Mouse (Mus musculus) embryonic facial prominence, embryonic 15.5 days (tissue): Measurements from ENCODE around the gene Gm10570. TPM values are rescaled to one million over a fixed set of nuclear protein-coding genes. Genes with fewer than 3 reads are reported as not detected.

Source experiments
- ATAC-seq: fragments of 200-750 bp; cut with Nextera tagmentation; 2 replicates; pipeline ENCODE4 v1.8.0; 2017; ENCODE audit warnings: low read depth, moderate TSS enrichment; ENCODE audit not compliant: insufficient number of reproducible peaks, low FRiP score, low TSS enrichment
- H3K27ac ChIP-seq: fragments of 300-500 bp; sonication (generic); replicated peaks from 2 replicates; pipeline ENCODE4 v1.5.1; 2015; ENCODE audit warnings: mild to moderate bottlenecking, inconsistent platforms
- H3K27me3 ChIP-seq: fragments of 300-500 bp; sonication (generic); 2 replicates; pipeline ENCODE4 v1.6.1; 2015; ENCODE audit warnings: inconsistent platforms
- H3K36me3 ChIP-seq: fragments of 300-500 bp; sonication (generic); 2 replicates; pipeline ENCODE4 v1.6.1; 2015; ENCODE audit warnings: mild to moderate bottlenecking, inconsistent platforms
- H3K4me1 ChIP-seq: fragments of 300-500 bp; sonication (generic); 2 replicates; pipeline ENCODE4 v1.6.1; 2015; ENCODE audit warnings: inconsistent platforms
- H3K4me2 ChIP-seq: fragments of 300-500 bp; sonication (generic); replicated peaks from 2 replicates; pipeline ENCODE4 v1.6.1; 2015; ENCODE audit warnings: mild to moderate bottlenecking, inconsistent platforms
- H3K4me3 ChIP-seq: fragments of 300-500 bp; sonication (generic); replicated peaks from 2 replicates; pipeline ENCODE4 v1.5.1; 2015; ENCODE audit warnings: mild to moderate bottlenecking, inconsistent platforms
- H3K9ac ChIP-seq: fragments of 300-500 bp; sonication (generic); 2 replicates; pipeline ENCODE4 v1.6.1; 2015; ENCODE audit warnings: inconsistent platforms
- H3K9me3 ChIP-seq: fragments of 300-500 bp; sonication (generic); replicated peaks from 2 replicates; pipeline ENCODE4 v1.6.1; 2016; ENCODE audit warnings: inconsistent platforms
- WGBS: fragments of 180-500 bp; shearing (Covaris S2); methylation state at CpG from one replicate; pipeline ENCODE4 v1.1.7; 2015; 5-methylcytosine and 5-hydroxymethylcytosine counted together
- polyA plus RNA-seq: library from polyadenylated mRNA; unstranded; fragments of >200 nt; fragmentation: Nextera tagmentation; extraction: Ambion mirVana; gene quantifications from 2 replicates; pipeline ENCODE4 v1.2.1, GENCODE M21; 2015

Gene Gm10570
- polyA plus RNA-seq: 0.36 TPM in 1 of 2 replicates, not detected in the other

DNA sequence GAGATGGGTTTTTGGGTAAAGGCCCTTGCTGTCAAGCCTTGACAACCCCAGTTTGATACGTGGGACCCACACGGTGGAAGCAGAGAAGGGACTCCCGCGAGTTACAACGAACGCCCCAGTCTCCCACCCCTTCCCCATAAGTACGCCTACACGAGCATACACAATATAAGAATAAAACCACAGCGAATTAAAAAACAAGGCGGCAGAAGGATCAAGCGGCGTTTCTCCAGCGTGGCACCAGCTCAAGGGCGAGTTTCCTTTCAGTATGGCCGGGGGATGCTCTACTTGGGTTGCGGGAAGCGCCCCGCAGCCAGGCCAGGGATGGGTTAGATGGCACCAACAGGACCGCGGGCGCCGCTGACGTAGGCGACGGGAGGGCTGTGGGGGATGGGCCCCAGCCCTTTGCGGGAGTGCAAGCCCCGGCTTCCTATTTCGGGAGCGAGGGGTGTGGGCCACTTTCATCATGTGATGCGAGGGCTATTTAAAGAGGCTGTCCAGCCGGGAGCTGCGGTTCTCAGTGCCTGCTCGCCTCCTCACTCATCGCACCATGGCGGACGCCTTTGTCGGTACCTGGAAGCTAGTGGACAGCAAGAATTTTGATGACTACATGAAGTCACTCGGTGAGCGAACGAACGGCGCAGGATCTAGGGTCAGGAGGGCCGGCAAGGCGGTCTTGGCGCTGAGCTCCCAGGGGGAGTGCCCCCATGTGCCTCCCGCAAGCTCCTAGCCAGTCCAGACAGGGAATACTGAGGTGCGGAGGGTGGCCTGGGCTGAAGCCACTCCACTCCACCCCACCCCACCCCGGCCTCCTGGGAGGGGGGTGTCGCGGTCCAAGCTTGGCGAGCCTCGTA, at the start of gene Gm10570, which contains the start of gene Fabp3:
Gene Gm10570 (minus strand): TSS at position 444 of the 851 bp plus-strand sequence.
Gene Fabp3 (plus strand): TSS at position 365 of the 851 bp plus-strand sequence.
- Histone ChIP-seq H3K4me1 (peaks cover 17% of the 10 kb centered on the region), H3K9ac (peak within 1 kb of the TSS; percentile 19; the same call in 1 of the 2 replicates), H3K27me3 (peaks cover 46% of the 10 kb centered on the region), H3K27ac (no peak within 1 kb of the TSS), H3K9me3 (no peaks in the 10 kb centered on the region), H3K4me2 (peak within 1 kb of the TSS; percentile 92), H3K4me3 (peak within 1 kb of the TSS; percentile 50), H3K36me3 (no peaks in the 10 kb centered on the region)
- peak; percentile 52; the same call in 1 of the 2 replicates for ATAC-seq
- WGBS: under 1% methylated on average over 52 of the region's 52 CpGs

- Histone ChIP-seq H3K9me3 (no peaks in the 10 kb centered on the region), H3K27ac (no peak overlapping the region), H3K9ac (no peak overlapping the region), H3K36me3 (peaks cover 24% of the 10 kb centered on the region), H3K4me3 (no peak overlapping the region), H3K4me2 (no peak overlapping the region), H3K27me3 (no peaks in the 10 kb centered on the region), H3K4me1 (peaks cover 33% of the 10 kb centered on the region)
- ATAC-seq: no peak
Observed at GRCm38 (mm10) chr4:130357946-130358345, 49.5 kb upstream of the Gm10570 start.

GRCm38 (mm10) chr4:130352588-130352987, 44.1 kb upstream of the Gm10570 start:
- H3K27me3 ChIP-seq: no peaks in the 10 kb centered on the region
- no peak overlapping the region for H3K4me2 ChIP-seq
- 88% methylated on average over 7 of the region's 7 CpGs for WGBS
- H3K27ac ChIP-seq: no peak overlapping the region
- H3K9me3 ChIP-seq: no peaks in the 10 kb centered on the region
- ATAC-seq: no peak
- no peak overlapping the region for H3K4me3 ChIP-seq
- peaks cover 70% of the 10 kb centered on the region for H3K36me3 ChIP-seq
- H3K4me1 ChIP-seq: peaks cover 5% of the 10 kb centered on the region
- no peak overlapping the region for H3K9ac ChIP-seq

DNA sequence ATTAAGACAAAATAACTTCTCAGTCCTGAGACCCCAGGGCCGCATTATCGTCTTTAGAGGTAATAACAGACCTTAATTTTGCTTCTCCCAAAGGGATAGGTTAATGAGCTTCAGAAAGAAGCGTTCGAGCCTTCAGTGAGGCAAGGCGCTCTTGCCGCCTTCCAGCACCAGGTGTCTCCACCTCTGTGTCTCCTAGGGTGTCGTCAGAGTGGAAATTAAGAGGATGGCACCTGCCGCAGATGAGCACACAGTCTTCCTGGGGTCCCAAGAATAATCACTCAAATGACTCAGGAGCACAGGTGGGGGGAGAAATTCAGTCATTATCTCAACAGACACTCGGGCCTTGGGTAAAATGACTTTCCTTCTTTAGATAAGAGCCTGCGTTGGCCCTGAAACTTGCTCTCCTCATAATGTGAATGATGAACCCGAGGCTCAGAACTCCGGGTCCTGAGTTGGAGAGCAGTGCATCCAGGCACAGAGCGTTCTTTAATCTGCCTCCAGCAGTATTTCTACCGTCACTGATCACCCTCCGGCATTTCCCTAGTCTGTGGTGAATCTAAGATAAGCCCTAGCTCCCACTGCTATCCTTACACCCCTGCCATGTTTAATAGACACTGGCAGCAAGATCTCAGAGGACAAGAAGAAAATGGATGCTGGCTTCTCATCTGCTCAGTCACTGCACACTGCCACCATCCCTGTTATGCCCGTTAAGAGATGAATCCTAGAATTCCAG, 42.4 kb upstream of the Gm10570 start:
- no peak for ATAC-seq
- H3K9me3 ChIP-seq: no peaks in the 10 kb centered on the region
- no peaks in the 10 kb centered on the region for H3K4me1 ChIP-seq
- no peak overlapping the region for H3K9ac ChIP-seq
- H3K27me3 ChIP-seq: no peaks in the 10 kb centered on the region
- H3K4me2 ChIP-seq: no peak overlapping the region
- no peak overlapping the region for H3K4me3 ChIP-seq
- H3K36me3 ChIP-seq: peaks cover 74% of the 10 kb centered on the region
- WGBS: 84% methylated on average over 16 of the region's 16 CpGs
- no peak overlapping the region for H3K27ac ChIP-seq

DNA sequence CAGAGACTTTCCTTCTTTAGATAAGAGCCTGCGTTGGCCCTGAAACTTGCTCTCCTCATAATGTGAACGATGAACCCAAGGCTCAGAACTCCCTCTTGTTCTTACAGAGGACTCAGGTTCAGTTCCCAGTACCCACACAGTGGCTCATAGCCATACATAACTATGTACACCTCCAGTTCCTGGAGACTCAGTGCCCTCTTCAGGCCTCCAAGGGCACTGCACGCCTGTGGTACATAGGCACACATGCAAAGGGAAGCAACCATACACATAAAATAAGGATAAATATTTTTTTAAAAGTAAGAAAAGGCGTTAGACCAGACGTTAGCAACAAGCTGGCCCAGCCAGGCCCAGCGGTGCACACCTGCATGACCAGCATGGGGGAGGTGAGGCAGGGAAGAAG, 41.2 kb upstream of the Gm10570 start:
- Histone ChIP-seq H3K9ac (no peak overlapping the region), H3K9me3 (no peaks in the 10 kb centered on the region), H3K27me3 (no peaks in the 10 kb centered on the region), H3K36me3 (peaks cover 80% of the 10 kb centered on the region), H3K4me1 (no peaks in the 10 kb centered on the region), H3K4me3 (no peak overlapping the region), H3K4me2 (no peak overlapping the region), H3K27ac (no peak overlapping the region)
- no peak for ATAC-seq
- 95% methylated on average over 6 of the region's 6 CpGs for WGBS

DNA sequence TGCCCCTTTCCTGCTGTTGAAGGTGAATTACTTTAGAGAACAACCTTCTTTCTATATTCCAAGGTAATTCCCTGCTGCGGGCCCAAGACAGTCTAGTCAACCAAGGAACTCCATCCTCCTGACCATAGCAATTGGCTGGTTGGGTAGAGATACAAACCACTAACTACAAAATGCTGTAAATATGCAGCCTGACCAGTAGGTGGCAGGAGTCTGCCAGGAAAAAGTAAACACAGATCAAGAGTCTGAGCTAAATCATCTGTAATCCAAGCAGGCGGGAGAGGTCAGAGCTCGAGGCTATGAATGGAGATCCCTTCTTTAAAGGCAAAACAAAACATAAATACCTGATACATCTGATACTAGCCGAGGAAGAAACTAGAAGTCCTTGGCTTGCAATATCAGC, 33.2 kb upstream of the Gm10570 start:
- H3K9me3 ChIP-seq: no peaks in the 10 kb centered on the region
- no peak for ATAC-seq
- H3K36me3 ChIP-seq: peaks cover 51% of the 10 kb centered on the region
- H3K9ac ChIP-seq: no peak overlapping the region
- H3K27ac ChIP-seq: no peak overlapping the region
- H3K27me3 ChIP-seq: no peaks in the 10 kb centered on the region
- no peak overlapping the region for H3K4me2 ChIP-seq
- peaks cover 4% of the 10 kb centered on the region; the same call in 1 of the 2 replicates for H3K4me1 ChIP-seq
- WGBS: 21% methylated on average over 4 of the region's 4 CpGs
- no peak overlapping the region for H3K4me3 ChIP-seq

- no peak overlapping the region for H3K9ac ChIP-seq
- H3K4me1 ChIP-seq: no peaks in the 10 kb centered on the region
- 90% methylated on average over 5 of the region's 5 CpGs for WGBS
- peaks cover 53% of the 10 kb centered on the region for H3K36me3 ChIP-seq
- no peak overlapping the region for H3K4me3 ChIP-seq
- H3K27ac ChIP-seq: no peak overlapping the region
- no peaks in the 10 kb centered on the region for H3K9me3 ChIP-seq
- no peaks in the 10 kb centered on the region for H3K27me3 ChIP-seq
- no peak for ATAC-seq
- no peak overlapping the region for H3K4me2 ChIP-seq
Observed at GRCm38 (mm10) chr4:130335867-130336266, 27.4 kb upstream of the Gm10570 start.

GRCm38 (mm10) chr4:130327366-130327765, 18.9 kb upstream of the Gm10570 start:
- H3K4me1 ChIP-seq: no peaks in the 10 kb centered on the region
- 86% methylated on average over 9 of the region's 9 CpGs for WGBS
- H3K9me3 ChIP-seq: no peaks in the 10 kb centered on the region
- no peak for ATAC-seq
- no peak overlapping the region for H3K4me3 ChIP-seq
- H3K9ac ChIP-seq: no peak overlapping the region
- H3K27ac ChIP-seq: no peak overlapping the region
- no peak overlapping the region for H3K4me2 ChIP-seq
- no peaks in the 10 kb centered on the region for H3K27me3 ChIP-seq
- peaks cover 65% of the 10 kb centered on the region for H3K36me3 ChIP-seq

DNA sequence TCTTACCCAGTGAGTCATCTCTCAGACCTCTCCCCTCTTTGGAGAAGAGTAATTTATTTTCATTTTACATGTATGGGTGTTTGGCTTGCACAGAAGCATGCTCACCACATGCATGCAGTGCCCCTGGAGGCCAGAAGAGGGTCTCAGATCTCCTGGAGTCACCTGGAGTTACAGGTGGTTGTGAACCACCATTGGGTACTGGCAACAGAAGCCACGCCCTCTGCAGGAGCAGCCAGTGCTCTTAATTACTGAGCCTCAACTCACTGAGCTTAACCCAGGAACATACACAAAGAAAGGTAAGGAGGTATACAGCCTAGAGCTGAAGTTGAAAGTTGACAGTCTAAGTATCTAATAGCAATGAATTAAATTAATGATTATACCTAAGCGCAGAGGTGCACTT, 17.0 kb upstream of the Gm10570 start:
- no peak for ATAC-seq
- H3K4me1 ChIP-seq: no peaks in the 10 kb centered on the region
- H3K4me2 ChIP-seq: no peak overlapping the region
- H3K9me3 ChIP-seq: no peaks in the 10 kb centered on the region
- WGBS: 94% methylated on average over 2 of the region's 2 CpGs
- peaks cover 78% of the 10 kb centered on the region for H3K36me3 ChIP-seq
- no peak overlapping the region for H3K9ac ChIP-seq
- no peak overlapping the region for H3K27ac ChIP-seq
- H3K27me3 ChIP-seq: no peaks in the 10 kb centered on the region
- no peak overlapping the region for H3K4me3 ChIP-seq

DNA sequence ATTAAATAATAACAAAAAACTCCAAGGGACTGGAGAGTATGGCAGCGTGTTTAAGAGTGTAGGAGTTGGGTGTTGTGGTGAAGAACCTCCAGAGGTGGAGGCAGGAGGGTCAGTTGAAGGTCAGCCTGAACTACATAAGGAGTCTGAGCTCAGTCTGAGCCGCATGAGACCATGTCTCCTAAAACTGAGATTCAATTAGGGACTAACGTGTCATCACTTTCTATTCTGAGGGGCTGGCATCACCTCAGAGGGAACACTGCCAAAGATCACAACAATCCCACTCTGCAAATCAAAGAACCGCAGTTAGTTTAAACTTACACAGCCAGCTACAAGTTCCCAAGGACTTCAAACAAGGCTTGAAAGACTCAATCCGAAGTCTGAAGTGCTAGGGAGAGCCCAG, 15.1 kb upstream of the Gm10570 start:
- 76% methylated on average over 5 of the region's 5 CpGs for WGBS

GRCm38 (mm10) chr4:130323165-130323564, 14.7 kb upstream of the Gm10570 start:
- H3K4me2 ChIP-seq: no peak overlapping the region
- H3K4me3 ChIP-seq: no peak overlapping the region
- H3K36me3 ChIP-seq: peaks cover 79% of the 10 kb centered on the region
- no peaks in the 10 kb centered on the region for H3K4me1 ChIP-seq
- H3K9me3 ChIP-seq: no peaks in the 10 kb centered on the region
- WGBS: 81% methylated on average over 1 of the region's 1 CpGs
- ATAC-seq: no peak
- H3K27ac ChIP-seq: no peak overlapping the region
- no peak overlapping the region for H3K9ac ChIP-seq
- H3K27me3 ChIP-seq: no peaks in the 10 kb centered on the region

More for the DNA sequence above, 15.1 kb upstream of the Gm10570 start:
- H3K4me3 ChIP-seq: no peak overlapping the region
- peaks cover 81% of the 10 kb centered on the region for H3K36me3 ChIP-seq
- no peak overlapping the region for H3K9ac ChIP-seq
- H3K4me2 ChIP-seq: no peak overlapping the region
- no peaks in the 10 kb centered on the region for H3K27me3 ChIP-seq
- no peaks in the 10 kb centered on the region for H3K9me3 ChIP-seq
- H3K27ac ChIP-seq: no peak overlapping the region
- no peak for ATAC-seq
- H3K4me1 ChIP-seq: no peaks in the 10 kb centered on the region
